Mouse (Mus musculus) hindbrain, postnatal 0 days (tissue): Measurements from ENCODE around the gene Gm28035. TPM values are rescaled to one million over a fixed set of nuclear protein-coding genes. Genes with fewer than 3 reads are reported as not detected.

Source experiments
- ATAC-seq: fragments of 200-750 bp; cut with Nextera tagmentation; 2 replicates; pipeline ENCODE4 v1.8.0; 2017; ENCODE audit warnings: mild to moderate bottlenecking, moderate TSS enrichment, moderate library complexity
- DNase-seq: peaks from one replicate; pipeline ENCODE4 v3.0.0-alpha.2; 2015; ENCODE audit warnings: low spot score
- H3K27ac ChIP-seq: fragments of 300-500 bp; sonication (generic); 2 replicates; pipeline ENCODE4 v1.5.1; 2014; ENCODE audit warnings: mild to moderate bottlenecking
- H3K27me3 ChIP-seq: fragments of 300-500 bp; sonication (generic); 2 replicates; pipeline ENCODE4 v1.6.1; 2014; ENCODE audit warnings: low read length, mixed read lengths; ENCODE audit not compliant: insufficient read depth
- H3K36me3 ChIP-seq: fragments of 300-500 bp; sonication (generic); 2 replicates; pipeline ENCODE4 v1.6.1; 2014; ENCODE audit warnings: low read length, mixed read lengths; ENCODE audit not compliant: insufficient read depth
- H3K4me1 ChIP-seq: fragments of 300-500 bp; sonication (generic); 2 replicates; pipeline ENCODE4 v1.6.1; 2014; ENCODE audit warnings: antibody characterized with exemption, low read length, mixed read lengths; ENCODE audit not compliant: insufficient read depth
- H3K4me2 ChIP-seq: fragments of 300-500 bp; sonication (generic); 2 replicates; pipeline ENCODE4 v1.6.1; 2014; ENCODE audit warnings: low read depth, mild to moderate bottlenecking, low read length, moderate library complexity, mixed read lengths
- H3K4me3 ChIP-seq: fragments of 300-500 bp; sonication (generic); 2 replicates; pipeline ENCODE4 v1.5.1; 2014; ENCODE audit warnings: low read length
- H3K9ac ChIP-seq: fragments of 300-500 bp; sonication (generic); replicated peaks from 2 replicates; pipeline ENCODE4 v1.6.1; 2014; ENCODE audit warnings: mild to moderate bottlenecking, low read length, moderate library complexity, mixed read lengths
- H3K9me3 ChIP-seq: fragments of 300-500 bp; sonication (generic); 2 replicates; pipeline ENCODE4 v1.6.1; 2016; ENCODE audit warnings: low read length, mixed read lengths
- CTCF ChIP-seq: IDR thresholded peaks from 2 replicates; pipeline ENCODE4 v1.5.1; 2016; ENCODE audit warnings: antibody characterized with exemption, control low read depth, low read depth
- WGBS: fragments of 180-500 bp; shearing (Covaris S2); extraction: QIAGEN DNeasy Blood & Tissue Kit; methylation state at CpG from one replicate; pipeline ENCODE4 v1.1.7; 2014; 5-methylcytosine and 5-hydroxymethylcytosine counted together
- polyA plus RNA-seq: library from polyadenylated mRNA; unstranded; fragments of >200 nt; fragmentation: Nextera tagmentation; extraction: Ambion mirVana; gene quantifications from 2 replicates; pipeline ENCODE4 v1.2.1, GENCODE M21; 2015
- total RNA-seq: library from RNA; depleted of rRNA; stranded (reverse); fragments of >200 nt; gene quantifications from 2 replicates; pipeline ENCODE4 v1.2.3, GENCODE M21; 2014

Gm28035 gene
- total and polyA plus RNA-seq, 2 experiments from 2014 or later = 0.31 to 15.1 TPM

GRCm38 (mm10) chr2:30247681-30248080, 7.3 kb downstream of the Gm28035 start:
- 59% methylated on average over 4 of the region's 4 CpGs for WGBS
- H3K4me3 ChIP-seq = no peak overlapping the region
- no peak for TF ChIP-seq CTCF
- no peaks in the 10 kb centered on the region; the same call in 1 of the 2 replicates for H3K4me1 ChIP-seq
- no peaks in the 10 kb centered on the region for H3K27me3 ChIP-seq
- no peak overlapping the region for H3K4me2 ChIP-seq
- ATAC-seq (peak; percentile 50; the same call in 1 of the 2 replicates), DNase-seq (peak; percentile 12)
- peaks cover 19% of the 10 kb centered on the region; the same call in 1 of the 2 replicates for H3K36me3 ChIP-seq
- H3K9ac ChIP-seq = no peak overlapping the region
- 0 out of 2 replicates have a peak overlapping the region, but pooled peaks have one; percentile 15 for H3K27ac ChIP-seq
- H3K9me3 ChIP-seq = no peaks in the 10 kb centered on the region

GRCm38 (mm10) chr2:30249182-30249581, 8.8 kb downstream of the Gm28035 start:
- Histone ChIP-seq H3K4me1 (no peaks in the 10 kb centered on the region), H3K27ac (no peak overlapping the region), H3K4me2 (no peak overlapping the region), H3K4me3 (no peak overlapping the region), H3K9me3 (no peaks in the 10 kb centered on the region), H3K36me3 (peaks cover 14% of the 10 kb centered on the region; the same call in 1 of the 2 replicates), H3K27me3 (no peaks in the 10 kb centered on the region), H3K9ac (no peak overlapping the region)
- 80% methylated on average over 3 of the region's 3 CpGs for WGBS
- TF ChIP-seq CTCF = no peak
- no peak for ATAC-seq
- no peak for DNase-seq

DNA sequence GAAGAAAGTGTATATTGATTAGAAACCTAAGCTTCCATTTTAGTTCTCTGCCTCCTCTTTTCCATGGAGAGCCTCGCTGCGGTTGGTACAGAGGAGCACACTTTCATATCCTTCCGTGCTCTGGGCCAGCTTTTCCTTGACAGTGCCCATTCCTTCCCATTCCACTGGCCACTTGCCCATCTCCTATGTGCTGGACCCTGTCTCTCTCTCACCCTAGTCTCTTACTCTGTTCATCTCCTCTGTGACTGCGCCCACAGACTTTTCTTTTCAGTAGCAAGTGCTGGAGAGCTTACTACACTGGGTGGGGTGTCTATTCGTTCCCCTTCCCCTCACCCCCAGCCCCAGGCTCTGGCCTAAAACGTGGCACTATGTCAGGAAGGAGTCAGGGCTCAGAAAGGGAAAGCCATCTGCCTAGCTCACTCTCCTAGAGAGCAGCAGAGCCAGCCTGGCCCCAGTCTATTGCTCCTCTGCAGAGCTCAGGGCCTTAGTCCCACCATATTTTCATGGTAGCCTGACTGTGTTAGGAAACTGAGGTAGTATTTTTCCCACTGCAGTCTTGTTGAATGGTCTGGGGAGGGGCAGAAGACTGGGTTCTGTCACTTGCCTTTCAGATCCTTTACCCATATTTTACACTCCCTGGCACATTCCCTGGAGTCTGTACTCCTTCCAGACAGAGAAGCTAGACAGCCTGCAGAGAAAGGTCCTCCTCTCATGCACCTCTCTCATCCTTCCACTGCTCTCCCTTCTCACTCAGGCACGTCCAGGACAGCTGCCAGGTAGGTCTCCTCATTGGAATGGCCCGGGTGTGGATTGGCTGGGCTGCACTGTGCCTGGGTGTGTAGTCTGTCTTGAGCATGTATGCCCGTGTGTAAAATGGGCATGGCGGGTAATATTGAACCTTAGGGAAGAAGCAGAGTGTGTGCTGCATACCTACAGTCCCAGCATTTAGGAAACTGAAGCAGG, 10.1 kb downstream of the Gm28035 start:
- no peak for DNase-seq
- Histone ChIP-seq H3K9ac (no peak overlapping the region), H3K36me3 (peaks cover 18% of the 10 kb centered on the region; the same call in 1 of the 2 replicates), H3K27ac (no peak overlapping the region), H3K27me3 (no peaks in the 10 kb centered on the region), H3K9me3 (no peaks in the 10 kb centered on the region), H3K4me1 (no peaks in the 10 kb centered on the region), H3K4me2 (no peak overlapping the region), H3K4me3 (no peak overlapping the region)
- no peak for ATAC-seq
- no peak for TF ChIP-seq CTCF
- 81% methylated on average over 10 of the region's 10 CpGs for WGBS

- peak; percentile 39; the same call in 1 of the 2 replicates for ATAC-seq
- Histone ChIP-seq H3K27ac (0 out of 2 replicates have a peak overlapping the region, but pooled peaks have one; percentile 22), H3K4me1 (no peaks in the 10 kb centered on the region), H3K9ac (no peak overlapping the region), H3K9me3 (no peaks in the 10 kb centered on the region), H3K4me2 (no peak overlapping the region), H3K4me3 (no peak overlapping the region), H3K27me3 (no peaks in the 10 kb centered on the region), H3K36me3 (peaks cover 29% of the 10 kb centered on the region)
- no peak for DNase-seq
- no peak for TF ChIP-seq CTCF
- WGBS = 71% methylated on average over 5 of the region's 5 CpGs
Measured at GRCm38 (mm10) chr2:30251417-30252104, 11.2 kb downstream of the Gm28035 start.

DNA sequence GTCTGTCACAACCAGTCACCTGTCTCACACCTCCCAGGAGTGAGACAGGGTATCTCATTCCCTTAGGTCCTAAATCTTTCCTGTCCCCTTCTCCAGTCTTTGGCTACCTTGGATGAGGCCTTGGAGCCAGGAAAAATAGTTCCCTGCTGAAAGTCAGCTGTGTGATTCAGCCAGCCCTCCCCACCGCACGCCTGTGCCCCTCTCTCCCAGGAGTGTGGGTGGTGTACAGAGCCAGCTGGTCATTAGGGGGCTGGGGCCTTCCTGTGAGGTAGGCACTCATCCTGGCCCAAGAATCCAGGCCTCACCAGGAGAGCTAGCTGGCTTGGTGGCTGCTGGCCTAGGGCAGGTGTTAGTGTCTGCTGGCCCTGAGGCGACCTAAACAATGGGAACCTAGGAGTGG, 12.2 kb downstream of the Gm28035 start:
- DNase-seq (no peak), ATAC-seq (no peak)
- Histone ChIP-seq H3K4me2 (no peak overlapping the region), H3K36me3 (peaks cover 39% of the 10 kb centered on the region), H3K9me3 (no peaks in the 10 kb centered on the region), H3K4me1 (no peaks in the 10 kb centered on the region), H3K9ac (no peak overlapping the region), H3K27me3 (no peaks in the 10 kb centered on the region), H3K27ac (no peak overlapping the region), H3K4me3 (no peak overlapping the region)
- no peak for TF ChIP-seq CTCF
- 59% methylated on average over 3 of the region's 3 CpGs for WGBS

- Histone ChIP-seq H3K9me3 (no peaks in the 10 kb centered on the region), H3K27ac (no peak overlapping the region), H3K4me2 (no peak overlapping the region), H3K27me3 (no peaks in the 10 kb centered on the region), H3K36me3 (peaks cover 40% of the 10 kb centered on the region), H3K4me1 (no peaks in the 10 kb centered on the region), H3K9ac (no peak overlapping the region), H3K4me3 (no peak overlapping the region)
- DNase-seq (no peak), ATAC-seq (no peak)
- no peak for TF ChIP-seq CTCF
- WGBS = 80% methylated on average over 5 of the region's 5 CpGs
Measured at GRCm38 (mm10) chr2:30253809-30254208, 13.4 kb downstream of the Gm28035 start.
